Mouse (Mus musculus) thymus, adult 2 months (tissue): Measurements from ENCODE around the gene Rasl11b. TPM values are rescaled to one million over a fixed set of nuclear protein-coding genes. Genes with fewer than 3 reads are reported as not detected.

Experiments used
- DNase-seq: peaks from one replicate; pipeline ENCODE4 v3.0.0; 2021
- H3K27ac ChIP-seq: fragments of 200-500 bp; 2 replicates; pipeline ENCODE4 v1.5.1; 2012; ENCODE audit warnings: low read length, control low read depth; ENCODE audit not compliant: control insufficient read depth, insufficient read depth
- H3K27me3 ChIP-seq: fragments of 200-500 bp; 2 replicates; pipeline ENCODE4 v1.6.1; 2012; ENCODE audit warnings: mild to moderate bottlenecking, low read length, moderate library complexity, mixed read lengths; ENCODE audit not compliant: control insufficient read depth, insufficient read depth
- H3K36me3 ChIP-seq: fragments of 200-500 bp; 2 replicates; pipeline ENCODE4 v1.6.1; 2012; ENCODE audit warnings: mild to moderate bottlenecking, low read length, moderate library complexity; ENCODE audit not compliant: control insufficient read depth, insufficient read depth
- H3K4me1 ChIP-seq: fragments of 200-500 bp; replicated peaks from 2 replicates; pipeline ENCODE4 v1.6.1; 2012; ENCODE audit warnings: low read length; ENCODE audit not compliant: control insufficient read depth, insufficient read depth
- H3K4me3 ChIP-seq: fragments of 200-500 bp; 2 replicates; pipeline ENCODE4 v1.5.1; 2012; ENCODE audit warnings: mild to moderate bottlenecking, low read length, control low read depth, moderate library complexity; ENCODE audit not compliant: control insufficient read depth, insufficient read depth
- CTCF ChIP-seq: fragments of 200-500 bp; IDR thresholded peaks from 2 replicates; pipeline ENCODE4 v1.5.1; 2012; ENCODE audit warnings: mild to moderate bottlenecking, control low read depth, low read length, moderate library complexity, borderline replicate concordance; ENCODE audit not compliant: control insufficient read depth, poor library complexity, insufficient read depth; ENCODE audit errors: extremely low read depth
- POLR2A ChIP-seq: fragments of 200-500 bp; IDR thresholded peaks from 2 replicates; pipeline ENCODE4 v1.6.1; 2012; ENCODE audit warnings: mild to moderate bottlenecking, low read length, control low read depth, moderate library complexity; ENCODE audit not compliant: control insufficient read depth, poor library complexity, insufficient read depth; ENCODE audit errors: extremely low read depth
- WGBS: fragments of 180-500 bp; shearing (Covaris S2); methylation state at CpG from one replicate; pipeline ENCODE4 v1.1.7; 2018; 5-methylcytosine and 5-hydroxymethylcytosine counted together
- polyA plus RNA-seq: library from polyadenylated mRNA; depleted of rRNA; stranded (reverse); fragments of >200 nt; gene quantifications from 2 replicates; pipeline ENCODE4 v1.2.3, GENCODE M21; 2012

Rasl11b gene
- polyA plus RNA-seq, 1 experiment = 33.9 TPM

DNA sequence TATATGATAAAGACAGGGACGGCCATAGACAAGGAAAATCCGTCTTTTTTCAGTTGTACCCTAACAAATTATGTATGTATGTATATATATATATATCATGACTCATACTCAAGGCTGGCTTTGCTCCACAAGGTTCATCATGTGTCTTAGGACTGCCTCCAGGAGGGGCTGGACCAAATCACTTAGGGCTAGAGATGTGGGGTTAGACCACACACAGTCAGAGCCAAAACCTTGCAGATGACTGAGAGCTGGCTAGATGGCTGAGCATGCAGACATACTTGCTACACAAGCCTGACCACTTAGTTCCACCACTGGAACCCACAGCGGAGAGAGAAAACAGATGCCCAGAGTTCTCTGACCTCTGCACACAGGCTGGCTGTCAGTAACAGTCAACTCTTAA lies 27.0 kb upstream of the Rasl11b start:
- Histone ChIP-seq H3K4me1 (no peaks in the 10 kb centered on the region), H3K4me3 (no peak overlapping the region), H3K27ac (no peak overlapping the region), H3K27me3 (no peaks in the 10 kb centered on the region; the same call in 1 of the 2 replicates), H3K36me3 (no peaks in the 10 kb centered on the region)
- TF ChIP-seq CTCF (no peak), POLR2A (no peak)
- DNase-seq = no peak
- WGBS = 95% methylated on average over 3 of the region's 3 CpGs

DNA sequence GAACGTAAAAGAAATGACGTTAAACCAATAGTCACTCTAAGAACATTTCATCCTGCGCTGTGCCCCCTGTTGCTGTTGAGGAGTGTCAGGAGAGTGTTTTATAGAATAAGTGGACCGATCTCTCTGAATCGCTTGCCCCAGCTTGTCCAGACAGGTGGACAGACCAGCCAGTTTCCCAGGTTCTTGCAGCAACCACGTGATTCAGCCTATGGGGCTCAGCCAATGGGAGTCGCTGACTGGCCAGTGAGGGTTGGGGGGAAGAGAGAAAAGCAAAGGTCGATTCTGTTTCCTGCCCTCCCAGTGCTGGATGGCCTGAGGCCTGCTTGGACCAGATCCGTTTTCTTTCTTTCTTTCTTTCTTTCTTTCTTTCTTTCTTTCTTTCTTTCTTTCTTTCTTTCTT lies 23.3 kb upstream of the Rasl11b start:
- Histone ChIP-seq H3K4me1 (no peaks in the 10 kb centered on the region), H3K4me3 (no peak overlapping the region), H3K27me3 (no peaks in the 10 kb centered on the region; the same call in 1 of the 2 replicates), H3K27ac (no peak overlapping the region), H3K36me3 (no peaks in the 10 kb centered on the region)
- DNase-seq = no peak
- 81% methylated on average over 9 of the region's 9 CpGs for WGBS
- TF ChIP-seq POLR2A (no peak), CTCF (no peak)

GRCm38 (mm10) chr5:74172208-74172607 lies 22.9 kb upstream of the Rasl11b start:
- 71% methylated on average over 12 of the region's 12 CpGs for WGBS
- Histone ChIP-seq H3K27me3 (no peaks in the 10 kb centered on the region; the same call in 1 of the 2 replicates), H3K27ac (no peak overlapping the region), H3K36me3 (no peaks in the 10 kb centered on the region), H3K4me3 (no peak overlapping the region), H3K4me1 (no peaks in the 10 kb centered on the region)
- no peak for DNase-seq
- TF ChIP-seq POLR2A (no peak), CTCF (no peak)

DNA sequence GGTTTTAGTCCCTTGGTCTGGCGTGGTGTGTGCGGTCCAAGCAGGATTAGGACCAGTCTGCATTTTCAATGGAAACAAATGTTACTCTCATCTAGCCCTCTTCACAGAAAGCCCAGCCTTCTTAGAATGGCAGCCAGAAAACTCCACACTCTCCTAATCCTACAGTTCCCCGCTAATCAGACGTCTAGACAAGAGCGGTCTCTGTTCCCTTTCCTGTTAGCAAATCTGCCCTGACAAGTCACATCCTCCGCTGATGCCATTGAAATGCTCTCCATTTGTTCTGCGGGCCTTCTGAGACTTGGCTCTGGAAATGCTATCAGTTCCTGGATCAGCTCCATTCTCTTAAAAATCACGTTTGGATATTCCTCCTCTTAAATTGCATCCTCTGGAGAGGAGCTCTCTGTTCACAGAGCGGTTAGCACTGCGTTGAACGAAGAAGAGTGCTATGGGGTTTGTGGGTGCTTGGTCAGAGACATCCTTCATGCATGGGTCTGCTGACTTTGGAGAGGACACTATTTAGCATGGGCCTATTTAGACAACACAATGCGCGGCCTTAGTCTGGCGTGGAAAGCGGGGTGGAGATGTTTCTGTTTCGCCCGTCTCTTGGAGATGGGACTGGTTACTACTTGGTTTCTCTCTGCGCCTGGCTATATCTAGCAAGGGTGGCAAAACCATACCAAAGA lies 21.8 kb upstream of the Rasl11b start:
- Histone ChIP-seq H3K4me1 (no peaks in the 10 kb centered on the region), H3K36me3 (no peaks in the 10 kb centered on the region), H3K27ac (no peak overlapping the region), H3K27me3 (no peaks in the 10 kb centered on the region; the same call in 1 of the 2 replicates), H3K4me3 (no peak overlapping the region)
- DNase-seq = no peak
- 73% methylated on average over 18 of the region's 18 CpGs for WGBS
- TF ChIP-seq POLR2A = no peak

- TF ChIP-seq CTCF = no peak
- TF ChIP-seq POLR2A = no peak
- Histone ChIP-seq H3K36me3 (no peaks in the 10 kb centered on the region), H3K27me3 (no peaks in the 10 kb centered on the region), H3K27ac (no peak overlapping the region), H3K4me3 (no peak overlapping the region), H3K4me1 (no peaks in the 10 kb centered on the region)
- no peak for DNase-seq
- 82% methylated on average over 14 of the region's 14 CpGs for WGBS
Measured at GRCm38 (mm10) chr5:74175526-74176270, 19.4 kb upstream of the Rasl11b start.

- DNase-seq = no peak
- TF ChIP-seq CTCF (no peak), POLR2A (no peak)
- Histone ChIP-seq H3K4me1 (peaks cover 5% of the 10 kb centered on the region), H3K27ac (no peak overlapping the region), H3K27me3 (no peaks in the 10 kb centered on the region), H3K36me3 (no peaks in the 10 kb centered on the region), H3K4me3 (no peak overlapping the region)
- WGBS = 92% methylated on average over 10 of the region's 10 CpGs
Measured at GRCm38 (mm10) chr5:74180216-74180615, 14.9 kb upstream of the Rasl11b start.
